Mouse (Mus musculus) cortical plate, adult 2 months (tissue): Measurements from ENCODE around the gene Cul4a. TPM values are rescaled to one million over a fixed set of nuclear protein-coding genes. Genes with fewer than 3 reads are reported as not detected.
"Not testable (repeated sequence)": the region's sequence is repeated elsewhere in the genome, so short reads cannot be mapped to it uniquely, and the experiment has no call there.

Source experiments
- H3K27ac ChIP-seq: fragments of 200-500 bp; 2 replicates; pipeline ENCODE4 v1.5.1; 2012; ENCODE audit warnings: low read length, control low read depth, inconsistent platforms; ENCODE audit not compliant: insufficient read depth
- H3K4me1 ChIP-seq: fragments of 200-500 bp; 2 replicates; pipeline ENCODE4 v1.6.1; 2011; ENCODE audit warnings: low read length; ENCODE audit not compliant: control insufficient read depth, insufficient read depth
- H3K4me3 ChIP-seq: fragments of 200-500 bp; 2 replicates; pipeline ENCODE4 v1.5.1; 2011; ENCODE audit warnings: mild to moderate bottlenecking, low read length, control low read depth; ENCODE audit not compliant: insufficient read depth
- CTCF ChIP-seq: fragments of 200-500 bp; IDR thresholded peaks from 2 replicates; pipeline ENCODE4 v1.5.1; 2011; ENCODE audit warnings: mild to moderate bottlenecking, control low read depth, low read length; ENCODE audit not compliant: insufficient read depth; ENCODE audit errors: extremely low read depth
- POLR2A ChIP-seq: fragments of 200-500 bp; IDR thresholded peaks from 2 replicates; pipeline ENCODE4 v1.6.1; 2011; ENCODE audit warnings: mild to moderate bottlenecking, low read length, control low read depth; ENCODE audit not compliant: insufficient read depth; ENCODE audit errors: extremely low read depth
- polyA plus RNA-seq: library from polyadenylated mRNA; depleted of rRNA; stranded (reverse); fragments of >200 nt; gene quantifications from 2 replicates; pipeline ENCODE4 v1.2.3, GENCODE M21; 2012

Cul4a gene
- polyA plus RNA-seq, 1 experiment: 46.9 TPM

- no peak for TF ChIP-seq POLR2A
- TF ChIP-seq CTCF: no peak
- Histone ChIP-seq H3K4me1 (0 out of 2 replicates have a peak, but pooled peaks cover 1% of the 10 kb centered on the region), H3K4me3 (no peak overlapping the region), H3K27ac (no peak overlapping the region)
Measured at GRCm38 (mm10) chr8:13124897-13125296, 19.5 kb downstream of the Cul4a start.

GRCm38 (mm10) chr8:13132220-13132619, 26.8 kb downstream of the Cul4a start:
- H3K4me1 ChIP-seq, H3K27ac ChIP-seq, H3K4me3 ChIP-seq: not testable (repeated sequence)
- TF ChIP-seq CTCF: peak; percentile 51

GRCm38 (mm10) chr8:13139641-13140182, 34.3 kb downstream of the Cul4a start:
- TF ChIP-seq CTCF (no peak), POLR2A (no peak)
- no peak overlapping the region for H3K4me3 ChIP-seq
- no peaks in the 10 kb centered on the region for H3K4me1 ChIP-seq
- no peak overlapping the region for H3K27ac ChIP-seq

GRCm38 (mm10) chr8:13141681-13142080, 36.3 kb downstream of the Cul4a start:
- no peak overlapping the region for H3K27ac ChIP-seq
- H3K4me1 ChIP-seq: no peaks in the 10 kb centered on the region
- no peak overlapping the region for H3K4me3 ChIP-seq
- TF ChIP-seq CTCF (no peak), POLR2A (no peak)

- Histone ChIP-seq H3K27ac (no peak overlapping the region), H3K4me1 (no peaks in the 10 kb centered on the region), H3K4me3 (no peak overlapping the region)
- no peak for TF ChIP-seq POLR2A
- TF ChIP-seq CTCF: no peak
Measured at GRCm38 (mm10) chr8:13148476-13148875, 43.1 kb downstream of the Cul4a start.

- Histone ChIP-seq H3K27ac (no peak overlapping the region), H3K4me1 (no peaks in the 10 kb centered on the region), H3K4me3 (no peak overlapping the region)
- TF ChIP-seq CTCF (no peak), POLR2A (no peak)
Measured at GRCm38 (mm10) chr8:13149287-13149686, 43.9 kb downstream of the Cul4a start.

- H3K4me3 ChIP-seq: no peak overlapping the region
- no peaks in the 10 kb centered on the region for H3K4me1 ChIP-seq
- no peak overlapping the region for H3K27ac ChIP-seq
- TF ChIP-seq CTCF (no peak), POLR2A (no peak)
Measured at GRCm38 (mm10) chr8:13149866-13150265, 44.4 kb downstream of the Cul4a start.

GRCm38 (mm10) chr8:13150929-13151328, 45.5 kb downstream of the Cul4a start:
- no peak overlapping the region for H3K4me3 ChIP-seq
- H3K4me1 ChIP-seq: no peaks in the 10 kb centered on the region
- no peak overlapping the region for H3K27ac ChIP-seq
- no peak for TF ChIP-seq CTCF
- TF ChIP-seq POLR2A: no peak

GRCm38 (mm10) chr8:13154099-13154498, 48.7 kb downstream of the Cul4a start:
- H3K4me3 ChIP-seq: no peak overlapping the region
- peaks cover 2% of the 10 kb centered on the region; the same call in 1 of the 2 replicates for H3K4me1 ChIP-seq
- TF ChIP-seq CTCF (no peak), POLR2A (no peak)
- no peak overlapping the region for H3K27ac ChIP-seq

GRCm38 (mm10) chr8:13155358-13155757, 49.9 kb downstream of the Cul4a start:
- Histone ChIP-seq H3K4me3 (no peak overlapping the region), H3K4me1 (peaks cover 3% of the 10 kb centered on the region), H3K27ac (no peak overlapping the region)
- no peak for TF ChIP-seq CTCF
- no peak for TF ChIP-seq POLR2A

- TF ChIP-seq CTCF (no peak), POLR2A (0 out of 2 replicates have a peak, but pooled peaks have one; percentile 16)
- no peak overlapping the region for H3K27ac ChIP-seq
- no peak overlapping the region for H3K4me3 ChIP-seq
- H3K4me1 ChIP-seq: peaks cover 4% of the 10 kb centered on the region
Measured at GRCm38 (mm10) chr8:13156327-13157097, 51.1 kb downstream of the Cul4a start.
